ENCODE assay signal across 18 mouse cellular contexts in the genomic region with DNA sequence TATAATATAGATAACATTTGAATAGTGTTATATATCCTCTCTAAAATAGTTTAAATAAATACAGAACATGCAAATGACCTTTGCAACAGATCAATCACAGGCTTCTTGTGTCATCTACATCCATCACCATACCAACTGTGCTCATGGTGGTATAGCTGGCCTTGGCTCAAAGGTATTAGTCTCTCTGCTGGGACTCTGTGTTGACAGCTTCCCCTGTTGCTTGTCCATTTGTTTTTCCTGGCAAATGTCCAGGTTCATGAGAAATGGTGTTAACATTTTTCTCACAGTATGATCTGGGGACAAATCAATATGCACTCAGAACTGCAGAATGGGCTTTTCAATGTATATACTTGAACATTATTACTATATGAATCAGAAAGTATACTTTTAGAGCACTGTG.
DNase-seq lines count a peak whose midpoint lies in the region; ATAC-seq and TF ChIP-seq lines count a peak whose summit lies in the region.
"Had no signal": no experiment of that assay in that cellular context is flagged by ENCODE, and none has a peak within 500 bp of the region (broad histone marks: within the 10 kb centered on the region; RNA-seq: fewer than 3 reads in every experiment).

No protein-coding gene starts in this region.

- H3K9ac ChIP-seq in midbrain, postnatal 0 days (replicated peaks; ENCODE audit: low read length, poor library complexity, severe bottlenecking), result no peak overlapping the region
- no peak overlapping the region for H3K9ac ChIP-seq in midbrain, embryonic 16.5 days (ENCODE audit: low read depth, low read length)
- H3K9ac ChIP-seq: forebrain, postnatal 0 days; midbrain, embryonic 15.5 days; neural tube, embryonic 13.5 days; stomach, embryonic 15.5 days had no signal

- H3K4me3 ChIP-seq in midbrain, postnatal 0 days (ENCODE audit: low read depth, low read length), result no peak overlapping the region
- no peak overlapping the region for H3K4me3 ChIP-seq in midbrain, embryonic 16.5 days (ENCODE audit: low read depth, low read length)
- no peak overlapping the region for H3K4me3 ChIP-seq in layer of hippocampus, adult 2 months
- H3K4me3 ChIP-seq: midbrain, embryonic 15.5 days; neural tube, embryonic 13.5 days; stomach, embryonic 15.5 days had no signal

- H3K4me2 ChIP-seq in midbrain, postnatal 0 days (ENCODE audit: low read depth, low read length, poor library complexity, severe bottlenecking), result no peak overlapping the region
- H3K4me2 ChIP-seq in midbrain, embryonic 16.5 days (ENCODE audit: low read length), result no peak overlapping the region
- H3K4me2 ChIP-seq: midbrain, embryonic 15.5 days; neural tube, embryonic 13.5 days; stomach, embryonic 15.5 days had no signal

- H3K27me3 ChIP-seq in midbrain, postnatal 0 days (ENCODE audit: insufficient read depth, low read length), result no peaks in the 10 kb centered on the region
- H3K27me3 ChIP-seq in midbrain, embryonic 16.5 days (ENCODE audit: control insufficient read depth, insufficient read depth, low read depth, low read length), result no peaks in the 10 kb centered on the region
- H3K27me3 ChIP-seq: midbrain, embryonic 15.5 days; neural tube, embryonic 13.5 days; Patski; stomach, embryonic 15.5 days had no signal

- no peaks in the 10 kb centered on the region for H3K9me3 ChIP-seq in midbrain, postnatal 0 days (ENCODE audit: low read length)
- H3K9me3 ChIP-seq in midbrain, embryonic 16.5 days (replicated peaks; ENCODE audit: control insufficient read depth, low read length, poor library complexity, severe bottlenecking), result no peaks in the 10 kb centered on the region
- H3K9me3 ChIP-seq: midbrain, embryonic 15.5 days; neural tube, embryonic 13.5 days; stomach, embryonic 15.5 days had no signal

- no peaks in the 10 kb centered on the region for H3K4me1 ChIP-seq in midbrain, postnatal 0 days (ENCODE audit: insufficient read depth, low read length)
- no peaks in the 10 kb centered on the region for H3K4me1 ChIP-seq in midbrain, embryonic 16.5 days (ENCODE audit: control insufficient read depth, insufficient read depth, low read length)
- H3K4me1 ChIP-seq: midbrain, embryonic 15.5 days; neural tube, embryonic 13.5 days; stomach, embryonic 15.5 days had no signal

- H3K27ac ChIP-seq in midbrain, postnatal 0 days (ENCODE audit: low read depth, low read length), result no peak overlapping the region
- H3K27ac ChIP-seq in midbrain, embryonic 16.5 days (ENCODE audit: low read length), result no peak overlapping the region
- H3K27ac ChIP-seq in layer of hippocampus, adult 2 months, result no peak overlapping the region
- H3K27ac ChIP-seq: macrophage; midbrain, embryonic 15.5 days; neural tube, embryonic 13.5 days; stomach, embryonic 15.5 days had no signal

- no peak for TF ChIP-seq CTCF in midbrain, postnatal 0 days (IDR thresholded peaks at IDR 0.05)
- no peak for TF ChIP-seq CTCF in layer of hippocampus, adult 2 months (conservative IDR thresholded peaks at IDR 0.05)

- H3K36me3 ChIP-seq in midbrain, postnatal 0 days (ENCODE audit: insufficient read depth, low read length), result no peaks in the 10 kb centered on the region
- no peaks in the 10 kb centered on the region for H3K36me3 ChIP-seq in midbrain, embryonic 16.5 days (ENCODE audit: control insufficient read depth, insufficient read depth, low read length)
- H3K36me3 ChIP-seq: midbrain, embryonic 15.5 days; neural tube, embryonic 13.5 days; stomach, embryonic 15.5 days had no signal

- peak; percentile 28 for DNase-seq in embryo, embryonic 11 days
- DNase-seq in embryo, embryonic 9.5 days (ENCODE audit: extremely low spot score), result no peak
- peak; percentile 74 for DNase-seq in midbrain, postnatal 0 days (ENCODE audit: low spot score)
- DNase-seq in cerebellum, postnatal 10 days, result peak; percentile 83 to 91
- peak; percentile 41 for DNase-seq in mesoderm, embryonic 11.5 days (ENCODE audit: low read depth, low spot score)
- DNase-seq in layer of hippocampus, adult 2 months (ENCODE audit: low spot score in 2 of 2), result no peak
- DNase-seq: forebrain, postnatal 0 days; gastrocnemius, postnatal 10 days; kidney, postnatal 10 days; liver; lung, adult 18-20 months had no signal

- no peak for ATAC-seq in midbrain, postnatal 0 days (ENCODE audit: low FRiP score)
- ATAC-seq in midbrain, embryonic 16.5 days, result no peak
- ATAC-seq in CD4-positive, CD25-positive, alpha-beta regulatory T cell, adult 4 months, result no peak
- ATAC-seq: forebrain, postnatal 0 days; midbrain, embryonic 15.5 days; Patski had no signal

Comparison
In these comparisons a context has a peak if more than half of its experiments do, and no peak if none do; other contexts are left out.
1. DNase-seq: peak in embryo, embryonic 11 days (single experiment), midbrain, postnatal 0 days (single experiment), cerebellum, postnatal 10 days (2 of 2) and mesoderm, embryonic 11.5 days (single experiment); none in embryo, embryonic 9.5 days (single experiment) and layer of hippocampus, adult 2 months (0 of 2).